Mouse (Mus musculus) left cerebral cortex, adult 11 months (tissue): ENCODE measurements around the gene Cbr4.

Source experiments
- DNase-seq: peaks from one replicate; pipeline ENCODE4 v3.0.0; 2022; ENCODE audit warnings: low spot score

Cbr4 gene

GRCm38 (mm10) chr8:61497110-61497509, 9.6 kb downstream of the Cbr4 start:
- no peak for DNase-seq

- DNase-seq: no peak
Measured at GRCm38 (mm10) chr8:61499035-61499434, 11.5 kb downstream of the Cbr4 start.

GRCm38 (mm10) chr8:61500914-61501313, 13.4 kb downstream of the Cbr4 start:
- no peak for DNase-seq

- DNase-seq: no peak
Measured at GRCm38 (mm10) chr8:61502277-61502676, 14.7 kb downstream of the Cbr4 start.

GRCm38 (mm10) chr8:61515110-61515930, 27.8 kb downstream of the Cbr4 start:
- no peak for DNase-seq

GRCm38 (mm10) chr8:61515931-61516744, 28.6 kb downstream of the Cbr4 start:
- DNase-seq: peak; percentile 80

GRCm38 (mm10) chr8:61516745-61517501, 29.4 kb downstream of the Cbr4 start:
- DNase-seq: no peak

- DNase-seq: no peak
Measured at GRCm38 (mm10) chr8:61517502-61518185, 30.1 kb downstream of the Cbr4 start.

- no peak for DNase-seq
Measured at GRCm38 (mm10) chr8:61522132-61522531, 34.6 kb downstream of the Cbr4 start.

GRCm38 (mm10) chr8:61527037-61527436, 39.5 kb downstream of the Cbr4 start:
- DNase-seq: no peak

- no peak for DNase-seq
Measured at GRCm38 (mm10) chr8:61528197-61528596, 40.7 kb downstream of the Cbr4 start.

GRCm38 (mm10) chr8:61528642-61529041, 41.1 kb downstream of the Cbr4 start:
- no peak for DNase-seq

GRCm38 (mm10) chr8:61531944-61532795, 44.6 kb downstream of the Cbr4 start:
- DNase-seq: no peak

GRCm38 (mm10) chr8:61532831-61533230, 45.3 kb downstream of the Cbr4 start:
- no peak for DNase-seq

GRCm38 (mm10) chr8:61533356-61533926, 45.9 kb downstream of the Cbr4 start:
- no peak for DNase-seq

GRCm38 (mm10) chr8:61535472-61535871, 47.9 kb downstream of the Cbr4 start:
- DNase-seq: no peak

GRCm38 (mm10) chr8:61537471-61537870, 49.9 kb downstream of the Cbr4 start:
- no peak for DNase-seq

- peak; percentile 67 for DNase-seq
Measured at GRCm38 (mm10) chr8:61539828-61540500, 52.4 kb downstream of the Cbr4 start.

GRCm38 (mm10) chr8:61549585-61549984, 62.1 kb downstream of the Cbr4 start:
- DNase-seq: no peak
